Mouse (Mus musculus) E14TG2a.4 (cell line): ENCODE measurements around the gene Sec61b.

Experiments
- CTCF ChIP-seq: conservative IDR thresholded peaks from 2 replicates; pipeline ENCODE4 v1.5.1; 2014; ENCODE audit warnings: low read length
- NANOG ChIP-seq: IDR thresholded peaks from 2 replicates; pipeline ENCODE4 v1.6.1; 2014; ENCODE audit warnings: borderline replicate concordance, low read length, mixed read lengths
- POU5F1 ChIP-seq: IDR thresholded peaks from 2 replicates; pipeline ENCODE4 v1.6.1; 2014; ENCODE audit warnings: low read length, borderline replicate concordance

- TF ChIP-seq CTCF (no peak), POU5F1 (no peak), NANOG (no peak)
Measured at GRCm38 (mm10) chr4:47521884-47522605, 47.6 kb downstream of the Sec61b start.
